Mouse (Mus musculus): Measurements from ENCODE around the gene Ice1. TPM values are rescaled to one million over a fixed set of nuclear protein-coding genes. Genes with fewer than 3 reads are reported as not detected.

Gene Ice1
- polyA plus RNA-seq, 1 experiment from 2014 or later = 15.5 TPM

DNA sequence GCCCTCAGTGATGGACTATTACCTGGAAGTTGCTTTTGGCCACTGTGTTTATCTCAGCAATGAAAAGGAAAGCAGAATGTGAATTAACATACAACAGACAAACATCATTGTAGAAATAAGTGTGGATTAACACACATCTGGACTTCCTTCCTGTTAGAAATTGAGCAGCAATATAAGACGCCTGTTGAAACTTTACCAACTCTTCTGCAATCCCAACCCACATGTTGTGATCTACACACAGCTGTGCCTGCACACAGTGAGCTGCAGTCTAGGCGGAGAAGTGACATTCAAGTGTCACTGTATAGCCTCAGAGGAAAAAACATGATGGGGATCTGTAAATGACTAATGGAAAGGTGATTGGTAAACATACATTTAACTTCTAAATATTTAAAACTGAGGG, 69.5 kb downstream of the Ice1 start:
- Histone ChIP-seq H3K27ac (no peak overlapping the region), H3K4me3 (ENCODE audit: inconsistent target) (no peak overlapping the region), H3K36me3 (ENCODE audit: inconsistent target) (no peaks in the 10 kb centered on the region), H3K79me2 (ENCODE audit: inconsistent target) (no peaks in the 10 kb centered on the region)
- 52% methylated on average over 2 of the region's 2 CpGs for WGBS (ENCODE audit: missing documents)

- no peak overlapping the region for H3K4me3 ChIP-seq (ENCODE audit: inconsistent target)
- H3K27ac ChIP-seq = no peak overlapping the region
- 85% methylated on average over 4 of the region's 5 CpGs for WGBS (ENCODE audit: missing documents)
- no peaks in the 10 kb centered on the region for H3K36me3 ChIP-seq (ENCODE audit: inconsistent target)
- no peaks in the 10 kb centered on the region for H3K79me2 ChIP-seq (ENCODE audit: inconsistent target)
Observed at GRCm38 (mm10) chr13:70553456-70553855, 84.0 kb downstream of the Ice1 start.

- H3K4me3 ChIP-seq (ENCODE audit: inconsistent target) = no peak overlapping the region
- WGBS (ENCODE audit: missing documents) = 78% methylated on average over 3 of the region's 3 CpGs
- no peaks in the 10 kb centered on the region for H3K36me3 ChIP-seq (ENCODE audit: inconsistent target)
- H3K79me2 ChIP-seq (ENCODE audit: inconsistent target) = no peaks in the 10 kb centered on the region
- H3K27ac ChIP-seq = no peak overlapping the region
Observed at GRCm38 (mm10) chr13:70547457-70547856, 90.0 kb downstream of the Ice1 start.

- no peak overlapping the region for H3K4me3 ChIP-seq (ENCODE audit: inconsistent target)
- no peaks in the 10 kb centered on the region for H3K36me3 ChIP-seq (ENCODE audit: inconsistent target)
- WGBS (ENCODE audit: missing documents) = 0% methylated on average over 1 of the region's 1 CpGs
- no peaks in the 10 kb centered on the region for H3K79me2 ChIP-seq (ENCODE audit: inconsistent target)
- H3K27ac ChIP-seq = no peak overlapping the region
Observed at GRCm38 (mm10) chr13:70545261-70545660, 92.2 kb downstream of the Ice1 start.

- no peak overlapping the region for H3K27ac ChIP-seq
- 91% methylated on average over 1 of the region's 1 CpGs for WGBS (ENCODE audit: missing documents)
Observed at GRCm38 (mm10) chr13:70539842-70540241, 97.6 kb downstream of the Ice1 start.

GRCm38 (mm10) chr13:70533412-70533811, 104.0 kb downstream of the Ice1 start:
- Histone ChIP-seq H3K27ac (no peak overlapping the region), H3K4me3 (ENCODE audit: inconsistent target) (no peak overlapping the region), H3K79me2 (ENCODE audit: inconsistent target) (no peaks in the 10 kb centered on the region), H3K36me3 (ENCODE audit: inconsistent target) (no peaks in the 10 kb centered on the region)
- 97% methylated on average over 5 of the region's 5 CpGs for WGBS (ENCODE audit: missing documents)

More at GRCm38 (mm10) chr13:70539842-70540241, 97.6 kb downstream of the Ice1 start:
- Histone ChIP-seq H3K36me3 (ENCODE audit: inconsistent target) (no peaks in the 10 kb centered on the region), H3K4me3 (ENCODE audit: inconsistent target) (no peak overlapping the region), H3K79me2 (ENCODE audit: inconsistent target) (no peaks in the 10 kb centered on the region)

DNA sequence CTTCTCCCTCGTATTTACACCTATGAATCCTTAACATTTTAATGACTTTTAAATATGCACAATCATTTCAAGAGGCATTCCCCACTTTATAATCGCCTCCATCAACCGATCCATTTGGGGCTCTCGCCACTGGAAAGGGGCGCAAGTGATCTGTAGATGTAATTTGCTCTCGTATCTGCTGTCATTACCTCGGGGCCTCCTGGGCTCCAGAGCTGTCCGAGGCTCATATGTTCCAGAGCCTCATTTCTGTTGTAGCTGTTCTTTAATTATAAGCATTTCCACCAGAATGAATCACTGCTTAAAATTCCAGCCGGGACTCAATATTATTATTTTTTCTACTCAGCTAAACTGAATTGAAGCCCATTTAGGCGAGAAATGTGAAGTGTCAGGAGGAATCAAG, 104.7 kb downstream of the Ice1 start:
- no peaks in the 10 kb centered on the region for H3K36me3 ChIP-seq (ENCODE audit: inconsistent target)
- WGBS (ENCODE audit: missing documents) = 90% methylated on average over 10 of the region's 10 CpGs
- H3K27ac ChIP-seq = no peak overlapping the region
- no peaks in the 10 kb centered on the region for H3K79me2 ChIP-seq (ENCODE audit: inconsistent target)
- no peak overlapping the region for H3K4me3 ChIP-seq (ENCODE audit: inconsistent target)

DNA sequence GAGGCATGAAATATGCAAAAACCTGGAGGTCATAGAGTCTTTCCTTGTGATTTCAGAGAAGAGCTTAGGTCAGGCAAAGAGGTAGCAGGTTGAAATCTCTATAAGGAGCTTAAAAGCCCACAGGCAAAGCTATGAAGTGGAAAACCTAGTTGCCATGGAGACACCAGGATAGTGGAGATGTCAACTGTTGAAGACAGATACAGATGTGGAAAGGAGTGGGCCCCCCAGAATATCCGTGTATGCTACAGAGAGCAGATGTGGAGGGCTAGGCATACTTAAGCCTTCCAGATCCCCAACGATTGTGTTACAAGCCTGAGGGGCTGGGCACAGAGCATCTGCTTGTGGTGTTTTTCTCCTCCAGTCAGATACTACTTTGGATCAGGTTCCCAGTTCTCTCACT, 119.8 kb downstream of the Ice1 start:
- no peak overlapping the region for H3K4me3 ChIP-seq (ENCODE audit: inconsistent target)
- H3K36me3 ChIP-seq (ENCODE audit: inconsistent target) = no peaks in the 10 kb centered on the region
- 76% methylated on average over 2 of the region's 2 CpGs for WGBS (ENCODE audit: missing documents)
- no peaks in the 10 kb centered on the region for H3K79me2 ChIP-seq (ENCODE audit: inconsistent target)
- no peak overlapping the region for H3K27ac ChIP-seq

DNA sequence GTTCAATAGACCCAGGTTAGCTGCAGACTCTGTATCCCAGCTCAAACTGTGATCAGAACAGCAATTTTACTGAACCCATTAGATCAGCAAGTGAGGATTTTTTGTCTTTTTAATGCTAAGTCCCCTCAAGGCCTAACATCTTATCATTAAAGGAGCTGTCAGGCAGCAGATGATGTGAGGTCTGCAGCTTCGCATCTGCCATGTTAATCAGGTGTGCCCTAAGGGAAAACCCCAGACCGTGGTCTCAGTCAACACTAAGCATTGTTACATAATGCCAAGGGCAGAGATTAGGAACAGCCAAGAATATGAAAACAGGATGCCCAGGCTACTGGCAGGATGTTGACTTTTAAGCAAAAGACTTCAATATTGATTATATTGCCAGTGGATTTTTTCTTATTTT, 122.4 kb downstream of the Ice1 start:
- WGBS (ENCODE audit: missing documents) = 78% methylated on average over 2 of the region's 2 CpGs
- H3K4me3 ChIP-seq (ENCODE audit: inconsistent target) = no peak overlapping the region

GRCm38 (mm10) chr13:70510199-70510598, 127.2 kb downstream of the Ice1 start:
- Histone ChIP-seq H3K79me2 (ENCODE audit: inconsistent target) (no peaks in the 10 kb centered on the region), H3K36me3 (ENCODE audit: inconsistent target) (no peaks in the 10 kb centered on the region), H3K27ac (no peak overlapping the region), H3K4me3 (ENCODE audit: inconsistent target) (no peak overlapping the region)
- WGBS (ENCODE audit: missing documents) = 76% methylated on average over 4 of the region's 5 CpGs

More for the DNA sequence above, 122.4 kb downstream of the Ice1 start:
- Histone ChIP-seq H3K36me3 (ENCODE audit: inconsistent target) (no peaks in the 10 kb centered on the region), H3K27ac (no peak overlapping the region), H3K79me2 (ENCODE audit: inconsistent target) (no peaks in the 10 kb centered on the region)

GRCm38 (mm10) chr13:70509375-70510016, 127.9 kb downstream of the Ice1 start:
- no peak overlapping the region for H3K4me3 ChIP-seq (ENCODE audit: inconsistent target)
- H3K36me3 ChIP-seq (ENCODE audit: inconsistent target) = no peaks in the 10 kb centered on the region
- no peak overlapping the region for H3K27ac ChIP-seq
- no peaks in the 10 kb centered on the region for H3K79me2 ChIP-seq (ENCODE audit: inconsistent target)
- WGBS (ENCODE audit: missing documents) = 83% methylated on average over 8 of the region's 8 CpGs

DNA sequence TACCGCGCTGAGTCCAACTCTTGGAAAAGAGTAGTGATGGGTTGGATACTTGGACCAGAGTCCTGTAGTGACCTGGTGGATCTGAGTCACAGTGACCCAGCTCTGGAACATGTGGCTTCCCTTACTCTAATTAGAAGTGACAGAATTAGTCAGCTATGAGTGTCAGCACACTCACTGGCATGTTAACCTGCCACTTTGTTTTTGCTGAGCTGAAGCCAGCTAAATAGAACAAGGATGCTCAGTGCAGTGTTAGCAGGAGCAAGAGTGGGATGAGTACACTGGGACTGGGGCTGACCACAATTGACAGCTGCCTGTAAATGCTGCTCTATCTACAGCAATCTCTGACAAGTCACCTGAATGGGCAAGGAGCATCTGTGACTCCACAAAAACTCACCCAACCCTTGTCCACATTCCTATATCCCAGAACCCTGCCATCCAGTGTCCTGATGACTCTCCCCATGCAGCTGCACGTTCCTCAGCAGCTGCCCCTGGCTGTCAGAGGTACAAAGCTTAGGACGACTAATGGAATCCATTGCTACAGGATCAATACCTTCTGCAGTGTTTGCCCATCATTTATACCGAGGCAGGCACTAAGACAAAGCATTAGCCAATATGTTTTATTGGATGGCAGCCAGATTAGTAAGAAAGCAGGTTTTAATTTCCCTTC, 128.6 kb downstream of the Ice1 start:
- H3K79me2 ChIP-seq (ENCODE audit: inconsistent target) = no peaks in the 10 kb centered on the region
- no peaks in the 10 kb centered on the region for H3K36me3 ChIP-seq (ENCODE audit: inconsistent target)
- H3K27ac ChIP-seq = no peak overlapping the region
- H3K4me3 ChIP-seq (ENCODE audit: inconsistent target) = no peak overlapping the region
- 66% methylated on average over 5 of the region's 5 CpGs for WGBS (ENCODE audit: missing documents)

Other genes with a start within 250 kb of the Ice1 start
- gene Adamts16, start 204.2 kb upstream of the Ice1 start, polyA plus RNA-seq (2018) = not detected in 3 replicates

All from macrophage (primary cell).